Mouse (Mus musculus): ENCODE measurements around the gene Mdm2. TPM values are rescaled to one million over a fixed set of nuclear protein-coding genes. Genes with fewer than 3 reads are reported as not detected.

Gene Mdm2
- polyA plus RNA-seq, 1 experiment from 2014 or later = 55.3 TPM

DNA sequence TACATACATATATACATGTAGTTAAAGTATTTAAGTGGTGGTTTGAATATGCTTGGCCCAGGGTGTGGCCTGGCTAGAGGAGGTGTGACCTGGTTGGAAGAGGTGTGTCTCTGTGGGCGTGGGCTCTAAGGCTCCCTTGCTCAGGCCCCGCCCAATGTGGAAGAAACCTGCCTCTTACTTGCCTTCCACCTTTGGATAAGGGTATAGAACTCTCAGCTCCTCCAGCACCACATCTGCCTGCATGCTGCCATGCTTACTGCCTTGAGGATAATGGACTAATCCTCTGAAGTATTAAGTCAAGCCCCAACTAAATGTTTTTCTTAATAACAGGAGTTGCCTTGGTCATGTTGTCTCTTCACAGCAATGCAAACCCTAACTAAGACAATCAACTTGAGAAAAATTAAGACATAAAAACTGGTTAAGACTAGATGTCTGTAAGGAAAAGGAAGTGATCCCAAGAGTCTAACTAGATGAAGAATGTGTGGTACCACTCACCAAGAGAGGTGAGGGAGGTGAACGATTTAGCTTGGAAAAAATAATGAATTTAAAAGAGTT is 12.9 kb downstream of the Mdm2 start:
- Histone ChIP-seq H3K4me3 (ENCODE audit: low read length) (no peak overlapping the region), H3K36me3 (ENCODE audit: control insufficient read depth, insufficient read depth) (peaks cover 74% of the 10 kb centered on the region), H3K9me3 (replicated peaks; ENCODE audit: control insufficient read depth, low read length) (no peaks in the 10 kb centered on the region), H3K4me2 (ENCODE audit: low read depth, low read length) (no peak overlapping the region), H3K9ac (ENCODE audit: low read length) (no peak overlapping the region), H3K4me1 (ENCODE audit: control insufficient read depth, insufficient read depth, low read length) (no peaks in the 10 kb centered on the region), H3K27ac (ENCODE audit: low read length) (no peak overlapping the region), H3K27me3 (ENCODE audit: control insufficient read depth, insufficient read depth, low read length) (no peaks in the 10 kb centered on the region)
- WGBS = over 99% methylated on average over 3 of the region's 3 CpGs
- ATAC-seq (replicated peaks; ENCODE audit: extremely low read depth, insufficient read depth, low FRiP score) = peak; percentile 10; the same call in 1 of the 2 replicates

DNA sequence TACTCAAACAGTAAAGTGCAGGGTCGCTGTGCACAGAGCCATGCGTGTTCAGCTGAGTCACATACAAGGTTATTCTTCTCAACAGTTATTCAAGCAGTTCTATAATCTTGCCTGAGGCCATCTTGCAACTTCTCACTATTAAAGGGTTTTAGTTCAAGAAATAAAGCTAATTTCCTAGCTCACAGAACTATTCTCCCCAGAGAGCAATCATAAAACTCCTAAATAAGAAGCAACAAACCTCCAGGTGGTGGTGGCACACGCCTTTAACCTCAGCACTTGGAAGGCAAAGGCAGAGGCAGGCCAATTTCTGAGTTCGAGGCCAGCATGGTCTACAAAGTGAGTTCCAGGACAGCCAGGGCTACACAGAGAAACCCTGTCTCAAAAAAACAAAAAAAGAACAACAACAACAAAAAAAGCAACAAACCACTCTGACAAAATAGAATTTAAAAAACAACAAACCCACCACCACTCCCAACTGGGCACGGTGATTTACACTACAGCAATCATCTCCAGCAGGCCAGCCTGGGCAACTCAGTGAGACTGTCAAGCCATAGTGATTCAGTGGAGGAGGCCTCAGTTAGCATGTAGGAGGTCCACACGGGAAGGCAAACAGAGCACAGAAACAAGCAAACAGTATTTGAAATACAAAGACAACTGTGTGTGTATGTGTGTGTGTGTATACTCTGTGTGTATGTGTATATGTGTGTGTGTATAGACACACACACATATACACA is 13.6 kb downstream of the Mdm2 start:
- Histone ChIP-seq H3K9me3 (replicated peaks; ENCODE audit: control insufficient read depth, low read length) (no peaks in the 10 kb centered on the region), H3K27me3 (ENCODE audit: control insufficient read depth, insufficient read depth, low read length) (no peaks in the 10 kb centered on the region), H3K36me3 (ENCODE audit: control insufficient read depth, insufficient read depth) (peaks cover 79% of the 10 kb centered on the region), H3K9ac (ENCODE audit: low read length) (no peak overlapping the region), H3K4me2 (ENCODE audit: low read depth, low read length) (no peak overlapping the region), H3K27ac (ENCODE audit: low read length) (no peak overlapping the region), H3K4me1 (ENCODE audit: control insufficient read depth, insufficient read depth, low read length) (no peaks in the 10 kb centered on the region), H3K4me3 (ENCODE audit: low read length) (no peak overlapping the region)
- ATAC-seq (replicated peaks; ENCODE audit: extremely low read depth, insufficient read depth, low FRiP score) = 0 out of 2 replicates have a peak, but pooled peaks have one; percentile 23
- WGBS = 92% methylated on average over 6 of the region's 6 CpGs

DNA sequence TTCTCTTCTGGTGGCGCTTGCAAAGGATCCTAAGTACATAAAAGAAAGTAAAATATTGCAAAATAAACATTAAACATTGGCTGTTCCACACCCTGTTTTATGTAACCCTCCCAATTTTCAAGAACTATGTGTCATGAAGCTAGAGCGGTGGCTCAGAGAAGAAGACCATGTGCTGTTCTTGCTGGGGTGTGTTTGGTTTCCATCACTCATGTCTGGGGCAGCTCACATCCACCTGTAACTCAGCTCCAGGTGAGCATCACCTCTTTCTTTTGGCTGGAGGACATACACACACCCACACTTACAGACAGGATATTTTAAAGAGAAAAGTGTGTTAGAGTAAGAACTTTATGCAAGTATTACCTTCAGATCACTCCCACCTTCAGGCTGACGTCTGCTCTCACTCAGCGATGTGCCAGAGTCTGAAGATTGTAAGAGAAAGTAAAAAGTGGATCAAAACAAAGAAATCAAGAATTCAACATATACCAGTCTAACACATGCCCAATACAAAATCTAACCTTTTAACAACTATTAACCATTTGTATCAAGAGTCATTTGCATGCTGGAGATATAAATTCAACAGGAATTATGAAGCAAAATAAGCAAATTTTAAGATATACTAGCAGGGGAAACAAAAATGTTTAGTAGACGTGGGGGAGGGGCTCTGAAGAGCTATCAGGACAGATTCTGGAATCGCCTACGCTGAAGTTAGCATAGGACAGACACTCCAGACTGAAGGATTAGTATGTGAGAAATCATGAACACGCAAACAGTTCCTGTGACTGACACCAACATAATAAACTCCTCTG is 14.3 kb downstream of the Mdm2 start:
- H3K4me2 ChIP-seq (ENCODE audit: low read depth, low read length) = no peak overlapping the region
- WGBS = 87% methylated on average over 8 of the region's 8 CpGs
- peaks cover 78% of the 10 kb centered on the region for H3K36me3 ChIP-seq (ENCODE audit: control insufficient read depth, insufficient read depth)
- no peaks in the 10 kb centered on the region for H3K27me3 ChIP-seq (ENCODE audit: control insufficient read depth, insufficient read depth, low read length)
- H3K27ac ChIP-seq (ENCODE audit: low read length) = no peak overlapping the region
- no peak overlapping the region for H3K9ac ChIP-seq (ENCODE audit: low read length)
- H3K9me3 ChIP-seq (replicated peaks; ENCODE audit: control insufficient read depth, low read length) = no peaks in the 10 kb centered on the region
- ATAC-seq (replicated peaks; ENCODE audit: extremely low read depth, insufficient read depth, low FRiP score) = no peak
- H3K4me3 ChIP-seq (ENCODE audit: low read length) = no peak overlapping the region
- H3K4me1 ChIP-seq (ENCODE audit: control insufficient read depth, insufficient read depth, low read length) = no peaks in the 10 kb centered on the region

DNA sequence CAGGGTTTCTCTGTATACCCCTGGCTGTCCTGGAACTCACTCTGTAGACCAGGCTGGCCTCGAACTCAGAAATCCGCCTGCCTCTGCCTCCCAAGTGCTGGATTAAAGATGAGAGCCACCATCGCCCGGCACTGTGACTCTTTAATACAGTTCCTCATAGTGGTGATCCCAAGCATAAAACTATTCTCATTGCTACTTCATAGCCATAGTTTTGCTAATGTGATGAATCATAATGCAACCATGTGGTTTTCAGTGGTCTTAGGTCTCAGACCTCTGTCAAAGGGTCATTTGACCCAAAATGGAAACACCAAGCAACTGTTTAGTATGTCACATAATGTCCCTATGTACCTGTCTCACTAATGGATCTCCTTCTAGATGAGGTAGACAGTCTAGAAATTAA is 15.0 kb downstream of the Mdm2 start:
- no peak overlapping the region for H3K9ac ChIP-seq (ENCODE audit: low read length)
- H3K4me2 ChIP-seq (ENCODE audit: low read depth, low read length) = no peak overlapping the region
- no peaks in the 10 kb centered on the region for H3K9me3 ChIP-seq (replicated peaks; ENCODE audit: control insufficient read depth, low read length)
- peaks cover 82% of the 10 kb centered on the region for H3K36me3 ChIP-seq (ENCODE audit: control insufficient read depth, insufficient read depth)
- H3K4me1 ChIP-seq (ENCODE audit: control insufficient read depth, insufficient read depth, low read length) = no peaks in the 10 kb centered on the region
- WGBS = 93% methylated on average over 4 of the region's 4 CpGs
- H3K27me3 ChIP-seq (ENCODE audit: control insufficient read depth, insufficient read depth, low read length) = no peaks in the 10 kb centered on the region
- H3K4me3 ChIP-seq (ENCODE audit: low read length) = no peak overlapping the region
- H3K27ac ChIP-seq (ENCODE audit: low read length) = no peak overlapping the region
- no peak for ATAC-seq (replicated peaks; ENCODE audit: extremely low read depth, insufficient read depth, low FRiP score)

- ATAC-seq (replicated peaks; ENCODE audit: extremely low read depth, insufficient read depth, low FRiP score) = no peak
- no peak overlapping the region for H3K4me3 ChIP-seq (ENCODE audit: low read length)
- H3K4me2 ChIP-seq (ENCODE audit: low read depth, low read length) = no peak overlapping the region
- H3K9ac ChIP-seq (ENCODE audit: low read length) = no peak overlapping the region
- H3K27ac ChIP-seq (ENCODE audit: low read length) = no peak overlapping the region
- no peaks in the 10 kb centered on the region for H3K9me3 ChIP-seq (replicated peaks; ENCODE audit: control insufficient read depth, low read length)
- WGBS = 93% methylated on average over 4 of the region's 4 CpGs
- peaks cover 83% of the 10 kb centered on the region for H3K36me3 ChIP-seq (ENCODE audit: control insufficient read depth, insufficient read depth)
- H3K27me3 ChIP-seq (ENCODE audit: control insufficient read depth, insufficient read depth, low read length) = no peaks in the 10 kb centered on the region
- no peaks in the 10 kb centered on the region for H3K4me1 ChIP-seq (ENCODE audit: control insufficient read depth, insufficient read depth, low read length)
Observed at GRCm38 (mm10) chr10:117695027-117695426, 15.5 kb downstream of the Mdm2 start.

GRCm38 (mm10) chr10:117694255-117694953 is 16.2 kb downstream of the Mdm2 start:
- no peak overlapping the region for H3K9ac ChIP-seq (ENCODE audit: low read length)
- WGBS = 90% methylated on average over 6 of the region's 6 CpGs
- no peaks in the 10 kb centered on the region for H3K4me1 ChIP-seq (ENCODE audit: control insufficient read depth, insufficient read depth, low read length)
- ATAC-seq (replicated peaks; ENCODE audit: extremely low read depth, insufficient read depth, low FRiP score) = no peak
- no peaks in the 10 kb centered on the region for H3K9me3 ChIP-seq (replicated peaks; ENCODE audit: control insufficient read depth, low read length)
- H3K36me3 ChIP-seq (ENCODE audit: control insufficient read depth, insufficient read depth) = peaks cover 79% of the 10 kb centered on the region
- H3K27ac ChIP-seq (ENCODE audit: low read length) = no peak overlapping the region
- H3K4me2 ChIP-seq (ENCODE audit: low read depth, low read length) = no peak overlapping the region
- no peak overlapping the region for H3K4me3 ChIP-seq (ENCODE audit: low read length)
- no peaks in the 10 kb centered on the region for H3K27me3 ChIP-seq (ENCODE audit: control insufficient read depth, insufficient read depth, low read length)

GRCm38 (mm10) chr10:117692953-117693352 is 17.6 kb downstream of the Mdm2 start:
- Histone ChIP-seq H3K4me3 (ENCODE audit: low read length) (no peak overlapping the region), H3K4me2 (ENCODE audit: low read depth, low read length) (no peak overlapping the region), H3K27me3 (ENCODE audit: control insufficient read depth, insufficient read depth, low read length) (no peaks in the 10 kb centered on the region), H3K9me3 (replicated peaks; ENCODE audit: control insufficient read depth, low read length) (no peaks in the 10 kb centered on the region), H3K9ac (ENCODE audit: low read length) (no peak overlapping the region), H3K4me1 (ENCODE audit: control insufficient read depth, insufficient read depth, low read length) (no peaks in the 10 kb centered on the region), H3K27ac (ENCODE audit: low read length) (no peak overlapping the region), H3K36me3 (ENCODE audit: control insufficient read depth, insufficient read depth) (peaks cover 77% of the 10 kb centered on the region)
- ATAC-seq (replicated peaks; ENCODE audit: extremely low read depth, insufficient read depth, low FRiP score) = no peak
- 84% methylated on average over 5 of the region's 5 CpGs for WGBS

DNA sequence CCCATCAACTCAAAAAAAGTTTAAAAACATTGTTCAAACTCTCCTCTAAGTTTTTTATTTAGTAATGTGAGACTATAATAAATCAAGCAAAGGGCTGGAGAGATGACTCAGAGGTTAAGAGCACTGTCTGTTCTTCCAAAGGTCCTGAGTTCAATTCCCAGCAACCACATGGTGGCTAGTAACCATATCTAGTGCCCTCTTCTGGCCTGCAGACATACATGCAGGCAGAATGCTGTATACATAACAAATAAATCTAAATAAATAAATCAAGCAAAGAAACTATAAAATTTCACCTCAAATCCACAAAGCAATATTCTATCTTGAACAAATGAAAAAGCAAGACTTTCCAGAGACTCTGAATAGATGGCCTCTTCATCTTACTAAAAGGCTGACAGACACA is 18.4 kb downstream of the Mdm2 start:
- no peak overlapping the region for H3K9ac ChIP-seq (ENCODE audit: low read length)
- no peak overlapping the region for H3K4me2 ChIP-seq (ENCODE audit: low read depth, low read length)
- H3K27ac ChIP-seq (ENCODE audit: low read length) = no peak overlapping the region
- no peak for ATAC-seq (replicated peaks; ENCODE audit: extremely low read depth, insufficient read depth, low FRiP score)
- no peaks in the 10 kb centered on the region for H3K9me3 ChIP-seq (replicated peaks; ENCODE audit: control insufficient read depth, low read length)
- H3K36me3 ChIP-seq (ENCODE audit: control insufficient read depth, insufficient read depth) = peaks cover 72% of the 10 kb centered on the region
- no peaks in the 10 kb centered on the region for H3K27me3 ChIP-seq (ENCODE audit: control insufficient read depth, insufficient read depth, low read length)
- H3K4me3 ChIP-seq (ENCODE audit: low read length) = no peak overlapping the region
- no peaks in the 10 kb centered on the region for H3K4me1 ChIP-seq (ENCODE audit: control insufficient read depth, insufficient read depth, low read length)
